Mouse (Mus musculus) erythroblast, embryonic 14.5 days (primary cell): ENCODE results near the gene Dst.

ENCODE experiments used
- GATA1 ChIP-seq: IDR thresholded peaks from 2 replicates; pipeline ENCODE4 v1.6.1; 2012; ENCODE audit warnings: low read length, inconsistent platforms, mixed read lengths
- TAL1 ChIP-seq: IDR thresholded peaks from 3 replicates; pipeline ENCODE4 v1.6.1; 2012; ENCODE audit warnings: low read length, inconsistent platforms, mixed read lengths

DNA sequence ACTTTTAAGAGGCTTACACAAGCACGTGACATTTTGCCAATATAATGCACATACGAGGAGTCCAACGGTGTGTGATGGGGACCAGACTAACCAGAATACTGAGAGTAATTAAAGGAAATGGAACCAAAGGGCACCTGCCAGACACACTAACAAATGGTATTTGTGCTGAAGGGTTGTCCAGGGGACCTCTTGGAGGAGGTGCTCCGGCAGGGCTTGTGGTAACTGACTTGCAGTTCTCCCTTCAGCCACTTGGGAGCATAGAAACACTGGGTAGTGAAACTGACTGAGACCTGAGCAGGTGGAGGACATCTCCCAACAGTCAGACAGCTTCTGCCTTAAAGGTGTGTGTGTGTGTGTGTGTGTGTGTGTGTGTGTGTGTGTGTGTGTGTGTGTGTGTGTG lies 153.1 kb downstream of the Dst start:
- TF ChIP-seq TAL1 (no peak), GATA1 (no peak)
